ENCODE assay signal across 23 mouse cellular contexts in genomic region chr1:62018276-62018675, GRCm38 (mm10).
DNase-seq lines count a peak whose midpoint lies in the region; ATAC-seq and TF ChIP-seq lines count a peak whose summit lies in the region.
"Had no signal": no experiment of that assay in that cellular context is flagged by ENCODE, and none has a peak within 500 bp of the region (broad histone marks: within the 10 kb centered on the region; RNA-seq: fewer than 3 reads in every experiment).

No protein-coding gene starts in this region.

- DNase-seq in kidney, adult 2 months, result peak; percentile 5
- DNase-seq in kidney, adult 11 months, result no peak
- DNase-seq in brain, embryonic 14.5 days (ENCODE audit: low read depth), result peak; percentile 41
- DNase-seq in embryo, embryonic 11 days, result peak; percentile 54
- DNase-seq in cerebellum, postnatal 25 days, result no peak
- no peak for DNase-seq in B cell, adult 2 months
- DNase-seq in cerebellum, adult 11-12 months, result no peak
- DNase-seq: adrenal gland, adult 2 months; cerebellum, adult 8-10 months; heart, postnatal 36 days; kidney, postnatal 14 days; layer of hippocampus, postnatal 36 days; lung, embryonic 14.5 days; midbrain, embryonic 14.5 days; thymus, adult 18-20 months; thymus, postnatal 36 days had no signal

- no peak overlapping the region for H3K9ac ChIP-seq in intestine, embryonic 16.5 days (ENCODE audit: low read depth, low read length)
- H3K9ac ChIP-seq: embryonic facial prominence, embryonic 15.5 days; forebrain, embryonic 15.5 days; heart, embryonic 15.5 days; limb, embryonic 15.5 days; liver, embryonic 14.5 days; lung, embryonic 14.5 days had no signal

- peak; percentile 95 for ATAC-seq in intestine, embryonic 16.5 days
- ATAC-seq: forebrain, embryonic 15.5 days had no signal

- no peak overlapping the region for H3K27ac ChIP-seq in kidney, adult 2 months (ENCODE audit: insufficient read depth, low read depth, low read length)
- H3K27ac ChIP-seq in intestine, embryonic 16.5 days (ENCODE audit: low read length), result peak overlapping the region; percentile 65
- H3K27ac ChIP-seq: embryonic facial prominence, embryonic 15.5 days; forebrain, embryonic 15.5 days; heart, embryonic 15.5 days; limb, embryonic 15.5 days; liver, embryonic 14.5 days had no signal

- H3K36me3 ChIP-seq in kidney, adult 2 months (ENCODE audit: control insufficient read depth, insufficient read depth, low read length), result no peaks in the 10 kb centered on the region
- H3K36me3 ChIP-seq in intestine, embryonic 16.5 days (ENCODE audit: control insufficient read depth, insufficient read depth, low read length), result no peaks in the 10 kb centered on the region
- H3K36me3 ChIP-seq: embryonic facial prominence, embryonic 15.5 days; forebrain, embryonic 15.5 days; heart, embryonic 15.5 days; limb, embryonic 15.5 days had no signal

- 55% methylated on average over 5 of the region's 5 CpGs for WGBS in kidney, adult 2 months
- 37% methylated on average over 5 of the region's 5 CpGs for WGBS in intestine, embryonic 16.5 days

- no peaks in the 10 kb centered on the region; the same call in 1 of the 2 replicates for H3K27me3 ChIP-seq in kidney, adult 2 months (replicated peaks; ENCODE audit: control insufficient read depth, insufficient read depth, low read length)
- H3K27me3 ChIP-seq in intestine, embryonic 16.5 days (replicated peaks; ENCODE audit: control insufficient read depth, insufficient read depth, low read length), result no peaks in the 10 kb centered on the region
- H3K27me3 ChIP-seq: embryonic facial prominence, embryonic 15.5 days; forebrain, embryonic 15.5 days; heart, embryonic 15.5 days; limb, embryonic 15.5 days had no signal

- no peak overlapping the region for H3K4me2 ChIP-seq in intestine, embryonic 16.5 days (ENCODE audit: low read depth, low read length)
- H3K4me2 ChIP-seq: embryonic facial prominence, embryonic 15.5 days; forebrain, embryonic 15.5 days; heart, embryonic 15.5 days; limb, embryonic 15.5 days; lung, embryonic 14.5 days had no signal

- H3K4me3 ChIP-seq in kidney, adult 2 months (ENCODE audit: insufficient read depth, low read depth, low read length), result no peak overlapping the region
- H3K4me3 ChIP-seq in intestine, embryonic 16.5 days (ENCODE audit: low read length), result no peak overlapping the region
- H3K4me3 ChIP-seq: embryonic facial prominence, embryonic 15.5 days; forebrain, embryonic 15.5 days; heart, embryonic 15.5 days; limb, embryonic 15.5 days; myocyte had no signal

- TF ChIP-seq POLR2A in kidney, adult 2 months (IDR thresholded peaks at IDR 0.05; ENCODE audit: low read depth, low read length), result no peak
- TF ChIP-seq POLR2A in brain, embryonic 14.5 days (IDR thresholded peaks at IDR 0.05; ENCODE audit: borderline replicate concordance, extremely low read depth, insufficient read depth, insufficient read length, poor library complexity, severe bottlenecking), result no peak

- TF ChIP-seq CTCF in kidney, adult 2 months (conservative IDR thresholded peaks at IDR 0.05; ENCODE audit: insufficient read depth, insufficient read length, low read depth, low read length), result no peak
- TF ChIP-seq CTCF in brain, embryonic 14.5 days (IDR thresholded peaks at IDR 0.05; ENCODE audit: borderline replicate concordance, extremely low read depth, insufficient read depth, insufficient read length), result no peak

- no peaks in the 10 kb centered on the region; the same call in 1 of the 2 replicates for H3K4me1 ChIP-seq in kidney, adult 2 months (ENCODE audit: control insufficient read depth, insufficient read depth, low read length)
- 0 out of 2 replicates have a peak, but pooled peaks cover 3% of the 10 kb centered on the region for H3K4me1 ChIP-seq in intestine, embryonic 16.5 days (ENCODE audit: control insufficient read depth, insufficient read depth, low read length)
- H3K4me1 ChIP-seq: embryonic facial prominence, embryonic 15.5 days; heart, embryonic 15.5 days had no signal

- no peaks in the 10 kb centered on the region for H3K9me3 ChIP-seq in intestine, embryonic 16.5 days (ENCODE audit: control insufficient read depth, low read length)
- H3K9me3 ChIP-seq: embryonic facial prominence, embryonic 15.5 days; forebrain, embryonic 15.5 days; heart, embryonic 15.5 days; limb, embryonic 15.5 days had no signal

Comparison
In these comparisons a context has a peak if more than half of its experiments do, and no peak if none do; other contexts are left out.
1. DNase-seq: peak in kidney, adult 2 months (single experiment), brain, embryonic 14.5 days (single experiment) and embryo, embryonic 11 days (single experiment); none in kidney, adult 11 months (single experiment), cerebellum, postnatal 25 days (0 of 2), B cell, adult 2 months (0 of 2) and cerebellum, adult 11-12 months (single experiment).